Mouse (Mus musculus) cerebellum, adult 18-20 months (tissue): Measurements from ENCODE around the gene Cstb.

Source experiments
- DNase-seq, 2 experiments: peaks; one replicate each; pipeline ENCODE4 v3.0.0; 2021

The Cstb gene

DNA sequence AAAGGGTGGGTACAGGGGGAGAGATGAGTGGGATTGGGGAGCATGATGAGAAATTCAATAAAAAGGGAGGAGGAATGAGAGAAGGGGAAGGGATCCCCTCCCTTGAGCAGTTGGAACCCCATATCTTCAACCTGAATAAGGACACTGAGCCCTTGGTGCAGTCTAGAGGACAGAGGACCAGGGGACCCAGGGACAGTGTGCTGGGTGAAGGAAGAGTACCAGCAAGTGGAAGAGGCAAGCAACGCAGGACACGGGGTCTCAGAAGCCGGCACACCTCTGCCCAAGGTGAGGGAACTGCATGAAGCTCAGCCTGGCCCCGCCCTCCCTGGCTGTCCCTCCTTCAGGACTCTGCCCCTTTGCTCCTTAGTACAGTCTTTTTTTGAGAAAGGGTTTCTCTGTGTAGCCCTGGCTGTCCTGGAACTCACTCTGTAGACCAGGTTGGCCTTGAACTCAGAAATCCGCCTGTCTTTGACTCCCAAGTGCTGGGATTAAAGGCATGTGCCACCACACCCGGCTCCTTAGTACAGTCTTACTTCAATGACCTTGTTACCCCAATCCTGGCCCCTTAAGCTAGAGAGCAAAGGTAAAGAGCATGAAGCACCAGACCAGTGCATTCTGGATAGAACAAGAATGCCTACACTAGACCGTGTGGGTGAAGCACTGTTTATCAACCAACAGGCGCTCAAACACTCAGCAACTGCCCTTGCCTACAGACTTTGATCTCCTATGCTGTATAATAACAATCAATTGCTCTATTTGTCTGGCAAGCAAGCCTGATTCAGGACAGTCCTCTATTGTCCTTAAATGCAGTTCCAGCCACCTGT is 37.7 kb downstream of the Cstb start:
- peak in 1 of 2 experiments; percentile 21 for DNase-seq

DNA sequence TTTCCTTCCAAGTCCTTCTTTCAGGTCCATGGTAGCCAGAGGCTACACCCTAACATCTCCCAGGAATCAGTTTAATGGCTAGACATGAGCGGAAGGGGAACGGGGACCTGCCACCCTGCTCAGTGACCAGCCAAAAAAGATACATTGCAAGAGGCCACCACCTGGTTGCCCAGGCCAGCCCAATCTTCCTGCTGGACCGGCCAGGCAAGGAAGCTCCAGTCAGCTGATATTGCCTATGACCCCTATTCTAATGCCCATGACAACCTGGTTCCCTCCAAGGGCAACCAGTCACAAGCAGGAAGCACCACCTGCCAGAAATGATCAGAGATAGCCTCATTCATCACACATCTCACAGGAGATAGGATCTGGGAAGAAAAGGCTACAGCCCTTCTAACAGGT is 38.3 kb downstream of the Cstb start:
- DNase-seq: peak; percentile 39 to 41

DNA sequence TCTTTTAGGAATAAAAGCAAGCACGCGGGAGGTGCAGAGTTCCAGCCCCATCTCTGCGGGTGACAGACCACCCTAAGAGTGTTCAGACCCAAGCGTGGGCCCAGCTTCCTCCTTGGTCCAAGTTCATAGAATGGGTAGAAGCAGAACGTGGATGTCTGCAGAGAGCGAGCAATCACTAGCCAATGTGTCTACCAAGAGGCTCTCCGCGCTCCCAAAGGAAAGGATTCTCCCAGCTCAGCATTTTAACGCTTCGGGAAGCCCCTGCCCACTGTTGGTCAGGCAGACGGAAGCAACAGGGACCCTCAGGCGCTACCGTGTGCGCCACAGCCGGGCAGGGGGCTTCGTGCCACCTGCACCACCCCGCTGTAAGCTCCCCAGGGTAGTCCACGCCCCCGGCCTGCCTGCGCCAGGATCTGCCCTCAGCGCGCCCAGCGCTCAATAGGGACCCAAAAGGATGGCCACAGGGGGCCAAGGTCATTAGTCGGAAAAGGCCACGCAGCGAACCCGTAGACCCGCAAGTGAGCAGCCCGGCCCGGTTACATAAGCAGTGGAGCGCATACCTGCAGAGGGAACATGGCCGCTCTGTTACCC is 38.8 kb downstream of the Cstb start:
- no peak for DNase-seq

DNA sequence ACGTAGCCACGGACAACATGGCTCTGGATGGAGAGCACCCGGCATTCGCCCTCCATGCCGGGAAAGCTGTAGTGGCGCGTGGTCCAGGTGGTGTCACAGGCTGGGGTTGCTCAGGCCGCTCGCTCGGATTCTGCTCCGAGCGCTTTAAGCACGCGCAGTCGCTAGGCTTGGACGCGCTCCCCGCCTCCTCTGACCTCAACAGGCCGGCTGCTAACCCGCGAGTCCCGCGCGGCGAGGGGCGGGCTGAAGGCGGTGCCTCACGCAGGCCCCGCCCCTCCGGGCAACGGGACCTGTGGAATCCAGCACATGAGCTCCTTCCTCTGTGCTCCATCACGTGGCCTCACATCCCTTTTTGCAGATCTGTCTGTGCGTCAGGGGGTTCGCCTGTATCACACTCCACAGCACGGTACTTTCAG is 39.3 kb downstream of the Cstb start, which contains the start of gene Pdxk:
Pdxk (minus strand) TSS at position 184 of the 416 bp plus-strand sequence.
- DNase-seq: peak; percentile 96 to 98

DNA sequence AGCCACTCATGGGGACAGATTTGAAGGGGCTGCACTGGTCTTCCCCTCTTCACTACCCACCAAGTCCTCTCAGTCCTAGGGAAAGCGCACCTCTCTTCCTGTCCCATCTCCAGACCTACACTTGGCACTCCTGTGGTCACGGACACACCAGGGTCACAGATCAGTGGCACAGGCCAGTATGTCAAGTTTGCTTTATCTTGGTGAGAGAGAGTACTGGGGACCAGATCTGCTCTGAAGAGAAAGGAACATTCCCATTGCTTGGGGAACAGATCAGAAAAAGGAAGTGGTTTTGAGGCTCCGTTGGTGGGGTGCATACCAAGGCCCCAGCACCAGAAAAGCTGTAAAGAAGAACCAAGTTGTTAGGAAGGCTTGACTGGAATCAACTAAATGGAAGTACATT is 40.0 kb downstream of the Cstb start:
- DNase-seq: no peak

DNA sequence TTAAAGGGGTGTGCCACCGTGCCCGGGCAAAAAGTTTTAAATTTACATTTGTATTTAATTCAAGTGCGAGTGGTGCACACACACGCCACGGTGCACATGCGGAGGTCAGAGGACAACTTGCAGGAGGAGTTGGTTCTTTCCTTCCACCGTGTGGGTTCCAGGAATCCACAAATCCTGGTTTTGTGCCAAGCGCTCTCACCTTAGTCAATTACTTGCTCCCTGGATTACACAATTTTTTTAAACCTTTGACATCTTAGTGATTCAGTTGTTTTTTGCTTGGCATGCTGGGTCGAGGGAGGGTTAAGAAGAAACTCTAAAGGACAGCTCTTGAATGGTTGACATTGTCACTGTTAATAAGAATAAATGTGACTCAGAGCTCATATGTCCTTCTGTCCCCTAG is 41.2 kb downstream of the Cstb start:
- DNase-seq: no peak

DNA sequence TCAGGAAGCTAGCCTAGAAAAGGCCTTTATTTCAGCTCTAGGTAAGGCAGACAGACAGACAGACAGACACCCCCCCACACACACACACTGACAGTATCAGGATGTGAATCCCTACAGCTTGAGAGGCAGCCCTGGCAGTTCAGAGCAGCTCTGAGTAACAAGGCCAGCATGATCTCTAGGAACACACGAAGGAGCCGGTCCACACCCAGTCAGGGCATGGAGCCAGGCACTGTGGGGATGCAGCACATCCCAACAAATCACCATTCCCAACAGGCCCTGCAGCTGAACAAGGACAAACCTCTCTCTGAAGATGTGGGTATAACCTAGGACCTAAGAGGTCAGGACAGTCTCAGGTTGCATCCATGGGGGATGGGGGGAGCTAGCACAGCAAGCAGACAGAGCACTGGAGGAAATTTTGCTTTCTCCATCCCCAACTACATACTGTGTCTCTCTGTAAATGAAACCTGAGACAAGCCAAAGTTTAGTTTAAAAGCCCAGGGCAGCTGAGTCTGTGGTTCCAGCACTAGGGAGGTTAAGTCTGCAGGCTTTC is 42.4 kb downstream of the Cstb start:
- DNase-seq: no peak

DNA sequence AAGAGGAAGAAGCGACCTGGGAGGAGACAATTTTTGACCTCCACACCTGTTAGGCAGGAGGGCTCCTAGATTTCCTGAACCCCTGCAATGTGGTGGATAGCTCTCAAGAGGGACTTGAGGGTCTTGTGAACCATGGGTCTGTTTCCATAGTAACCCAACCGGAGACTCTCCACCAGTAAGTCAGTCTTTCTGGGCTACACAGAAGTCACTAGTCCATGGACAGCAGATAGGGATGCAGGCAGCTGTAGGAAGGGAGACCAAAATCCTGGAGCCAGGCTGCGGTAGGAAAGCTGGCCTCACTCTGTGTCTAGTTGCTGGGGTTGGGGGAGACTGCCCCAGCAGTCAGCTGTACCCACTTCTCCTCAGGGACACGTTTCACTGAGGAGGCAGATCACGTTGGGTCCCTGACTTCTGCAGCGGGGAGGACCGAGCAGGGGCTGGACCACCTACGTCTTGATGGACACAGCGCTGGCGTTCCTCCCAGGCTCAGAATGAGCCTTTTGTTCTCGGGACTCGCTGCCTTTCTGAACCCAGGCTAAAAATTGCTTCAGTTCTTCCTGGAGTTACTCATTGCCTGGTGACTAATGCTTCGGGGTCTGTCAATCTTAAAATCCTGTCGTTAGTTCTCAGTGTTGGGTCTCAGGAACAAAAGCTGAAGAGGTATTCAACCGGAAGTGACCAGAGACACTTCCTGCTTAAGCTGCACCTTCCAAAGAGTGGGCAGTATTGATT is 45.3 kb downstream of the Cstb start:
- DNase-seq: no peak

DNA sequence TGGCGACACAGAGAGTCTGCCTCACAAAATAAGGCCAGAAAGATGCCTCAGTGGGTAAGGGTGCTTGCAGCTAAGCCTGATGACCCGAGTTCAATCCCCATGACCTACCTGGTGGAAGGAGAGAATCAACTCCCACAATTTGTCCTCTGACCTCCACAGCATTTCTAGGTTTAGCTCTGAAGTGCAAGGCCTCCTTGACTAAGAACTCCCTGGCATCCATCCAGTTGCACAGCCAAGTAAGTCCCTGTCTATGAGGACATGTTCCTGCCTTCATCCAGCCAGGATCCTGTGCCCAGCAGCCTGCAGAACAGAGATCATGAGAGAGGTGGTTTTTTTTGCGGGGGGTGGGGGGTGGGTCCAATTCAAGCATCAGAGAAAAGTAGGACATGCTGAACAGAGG is 46.6 kb downstream of the Cstb start:
- no peak for DNase-seq

DNA sequence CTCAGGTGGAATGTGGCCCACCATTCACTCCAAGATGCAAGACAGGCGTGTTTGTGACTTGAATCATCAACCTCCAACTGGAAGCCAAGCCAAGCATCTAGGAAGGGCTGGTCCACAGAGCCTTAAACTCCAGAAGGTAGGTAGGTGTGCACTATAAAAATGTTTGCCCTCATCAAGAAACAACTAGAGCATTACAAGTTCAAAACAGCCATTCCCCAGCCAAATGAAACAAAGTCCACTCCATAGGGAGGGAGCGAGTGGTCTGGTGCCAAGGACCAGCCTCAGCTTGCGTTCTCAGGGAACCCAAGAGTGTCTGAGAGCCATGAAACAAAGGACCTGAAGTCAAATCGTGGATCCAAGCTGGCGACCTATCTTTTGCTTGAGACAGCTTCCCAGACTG is 48.0 kb downstream of the Cstb start:
- DNase-seq: no peak

DNA sequence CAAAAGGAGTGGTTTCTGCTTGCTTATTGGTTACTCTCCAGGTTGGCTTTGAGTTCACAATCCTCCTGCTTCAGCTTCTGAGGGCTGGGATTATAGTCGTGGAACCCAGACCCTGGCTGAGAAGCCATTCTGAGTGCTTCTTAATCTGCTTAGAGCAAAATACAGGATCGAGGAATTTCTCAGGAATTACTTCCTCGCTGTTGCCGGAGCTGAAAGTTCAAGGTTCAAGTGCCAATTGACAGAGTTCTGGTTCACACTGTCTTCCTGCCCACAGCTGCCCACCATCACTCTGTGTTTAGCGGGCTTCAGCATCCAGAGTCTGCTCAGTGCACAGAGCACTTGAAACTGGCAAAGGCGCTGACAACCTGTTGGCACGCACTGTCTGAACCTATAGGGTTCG is 49.3 kb downstream of the Cstb start:
- no peak for DNase-seq

DNA sequence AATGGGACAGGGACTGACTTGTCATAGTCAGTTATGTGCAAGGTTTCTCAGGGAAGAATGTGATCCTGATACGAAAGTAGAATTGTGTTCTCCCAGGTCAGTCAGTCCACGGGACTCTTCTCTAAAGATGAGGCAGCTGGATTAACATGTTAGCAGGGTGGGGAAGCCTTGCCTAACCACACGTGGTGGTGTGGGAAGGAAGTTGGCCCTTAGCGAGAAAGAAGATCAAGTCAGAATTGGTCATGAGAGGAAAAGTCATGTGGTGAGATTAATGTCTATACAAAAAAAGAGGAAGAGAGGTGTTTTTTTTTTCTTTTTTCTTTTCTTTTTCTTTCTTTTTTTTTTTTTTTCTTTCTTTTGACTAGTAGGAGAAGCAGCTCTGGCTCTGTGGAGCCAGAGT is 51.4 kb downstream of the Cstb start:
- DNase-seq: no peak
